Mouse (Mus musculus) layer of hippocampus, adult 9-11 months (tissue): ENCODE measurements around the gene H2-Ab1.

Experiments
- DNase-seq: peaks from one replicate; pipeline ENCODE4 v3.0.0; 2022

H2-Ab1 gene

GRCm38 (mm10) chr17:34240366-34240765 is 17.1 kb upstream of the H2-Ab1 start:
- no peak for DNase-seq

GRCm38 (mm10) chr17:34240916-34241315 is 16.6 kb upstream of the H2-Ab1 start:
- no peak for DNase-seq

GRCm38 (mm10) chr17:34244656-34245055 is 12.8 kb upstream of the H2-Ab1 start:
- no peak for DNase-seq

GRCm38 (mm10) chr17:34247047-34247446 is 10.4 kb upstream of the H2-Ab1 start:
- no peak for DNase-seq

GRCm38 (mm10) chr17:34248764-34249163 is 8.7 kb upstream of the H2-Ab1 start:
- DNase-seq = no peak

- DNase-seq = no peak
Measured at GRCm38 (mm10) chr17:34249361-34249760, 8.1 kb upstream of the H2-Ab1 start.

- no peak for DNase-seq
Measured at GRCm38 (mm10) chr17:34249878-34250277, 7.6 kb upstream of the H2-Ab1 start.

- DNase-seq = no peak
Measured at GRCm38 (mm10) chr17:34251666-34252065, 5.8 kb upstream of the H2-Ab1 start.

GRCm38 (mm10) chr17:34256501-34256900 is 988 bp upstream of the H2-Ab1 start:
- no peak for DNase-seq

- no peak for DNase-seq
Measured at GRCm38 (mm10) chr17:34260551-34260950, 3.1 kb downstream of the H2-Ab1 start.

- DNase-seq = peak; percentile 82
Measured at GRCm38 (mm10) chr17:34261502-34261901, 4.0 kb downstream of the H2-Ab1 start.

GRCm38 (mm10) chr17:34263068-34263467 is 5.6 kb downstream of the H2-Ab1 start:
- peak; percentile 57 for DNase-seq

GRCm38 (mm10) chr17:34263811-34264371 is 6.4 kb downstream of the H2-Ab1 start:
- DNase-seq = no peak

- DNase-seq = no peak
Measured at GRCm38 (mm10) chr17:34264452-34265351, 7.2 kb downstream of the H2-Ab1 start.

GRCm38 (mm10) chr17:34268262-34268661 is 10.8 kb downstream of the H2-Ab1 start:
- no peak for DNase-seq

GRCm38 (mm10) chr17:34268748-34269147 is 11.3 kb downstream of the H2-Ab1 start:
- no peak for DNase-seq

GRCm38 (mm10) chr17:34269817-34270216 is 12.3 kb downstream of the H2-Ab1 start:
- no peak for DNase-seq

GRCm38 (mm10) chr17:34270230-34270629 is 12.7 kb downstream of the H2-Ab1 start:
- DNase-seq = no peak

- DNase-seq = no peak
Measured at GRCm38 (mm10) chr17:34270940-34271339, 13.5 kb downstream of the H2-Ab1 start.

- DNase-seq = no peak
Measured at GRCm38 (mm10) chr17:34272102-34272501, 14.6 kb downstream of the H2-Ab1 start.

- DNase-seq = no peak
Measured at GRCm38 (mm10) chr17:34280499-34281038, 23.1 kb downstream of the H2-Ab1 start.

- no peak for DNase-seq
Measured at GRCm38 (mm10) chr17:34281836-34282235, 24.3 kb downstream of the H2-Ab1 start.

GRCm38 (mm10) chr17:34285371-34285770 is 27.9 kb downstream of the H2-Ab1 start:
- no peak for DNase-seq

- DNase-seq = no peak
Measured at GRCm38 (mm10) chr17:34285848-34286247, 28.4 kb downstream of the H2-Ab1 start.
